12 mouse cellular contexts compared by ENCODE assay signal in genomic region chr1:47163808-47164410, GRCm38 (mm10).
DNase-seq lines count a peak whose midpoint lies in the region; ATAC-seq and TF ChIP-seq lines count a peak whose summit lies in the region.
"Had no signal": no experiment of that assay in that cellular context is flagged by ENCODE, and none has a peak within 500 bp of the region (broad histone marks: within the 10 kb centered on the region; RNA-seq: fewer than 3 reads in every experiment).

No protein-coding gene starts in this region.

- H3K36me3 ChIP-seq in forebrain, embryonic 11.5 days (ENCODE audit: control insufficient read depth, insufficient read depth, low read length) = no peaks in the 10 kb centered on the region
- H3K36me3 ChIP-seq in forebrain, embryonic 10.5 days (replicated peaks) = no peaks in the 10 kb centered on the region
- no peaks in the 10 kb centered on the region for H3K36me3 ChIP-seq in forebrain, embryonic 14.5 days (ENCODE audit: control insufficient read depth, insufficient read depth, low read length)
- H3K36me3 ChIP-seq in limb, embryonic 13.5 days = no peaks in the 10 kb centered on the region
- H3K36me3 ChIP-seq in neural tube, embryonic 15.5 days = no peaks in the 10 kb centered on the region
- no peaks in the 10 kb centered on the region for H3K36me3 ChIP-seq in heart, adult 2 months (ENCODE audit: control insufficient read depth, insufficient read depth, low read length)

- ATAC-seq in forebrain, embryonic 11.5 days (replicated peaks; ENCODE audit: low FRiP score) = peak; percentile 88
- ATAC-seq in forebrain, embryonic 14.5 days = peak; percentile 95
- ATAC-seq in limb, embryonic 13.5 days (ENCODE audit: low FRiP score, low read depth) = peak; percentile 84
- ATAC-seq in neural tube, embryonic 15.5 days (ENCODE audit: low FRiP score) = peak; percentile 87

- no peak overlapping the region for H3K4me2 ChIP-seq in forebrain, embryonic 11.5 days (ENCODE audit: low read depth, low read length, severe bottlenecking)
- no peak overlapping the region for H3K4me2 ChIP-seq in forebrain, embryonic 14.5 days (ENCODE audit: low read length)
- H3K4me2 ChIP-seq in limb, embryonic 13.5 days (replicated peaks) = no peak overlapping the region
- no peak overlapping the region for H3K4me2 ChIP-seq in neural tube, embryonic 15.5 days

- no peak for TF ChIP-seq CTCF in heart, adult 2 months (IDR thresholded peaks at IDR 0.05)

- 22% methylated on average over 1 of the region's 1 CpGs for WGBS in forebrain, embryonic 11.5 days
- WGBS in forebrain, embryonic 10.5 days = 16% methylated on average over 1 of the region's 1 CpGs
- 5% methylated on average over 1 of the region's 1 CpGs for WGBS in forebrain, embryonic 14.5 days
- 57% methylated on average over 1 of the region's 1 CpGs for WGBS in limb, embryonic 13.5 days
- 21% methylated on average over 1 of the region's 1 CpGs for WGBS in neural tube, embryonic 15.5 days
- WGBS in heart, adult 2 months = 82% methylated on average over 1 of the region's 1 CpGs

- no peaks in the 10 kb centered on the region for H3K79me2 ChIP-seq in heart, adult 2 months (replicated peaks; ENCODE audit: control insufficient read depth, insufficient read depth, low read length)

- intact Hi-C loops in heart, adult 2 months (cut with DNase I) = no loop called here

- no peak for TF ChIP-seq POLR2A in heart, adult 2 months (IDR thresholded peaks at IDR 0.05; ENCODE audit: insufficient read depth, low read depth, low read length)

- H3K9ac ChIP-seq in forebrain, embryonic 11.5 days (ENCODE audit: low read length) = no peak overlapping the region
- no peak overlapping the region for H3K9ac ChIP-seq in forebrain, embryonic 14.5 days (ENCODE audit: low read length)
- no peak overlapping the region for H3K9ac ChIP-seq in limb, embryonic 13.5 days
- H3K9ac ChIP-seq in neural tube, embryonic 15.5 days (replicated peaks) = no peak overlapping the region
- H3K9ac ChIP-seq in heart, adult 2 months (ENCODE audit: low read depth, low read length) = no peak overlapping the region

- H3K27ac ChIP-seq in forebrain, embryonic 11.5 days (ENCODE audit: low read depth, low read length) = no peak overlapping the region
- H3K27ac ChIP-seq in forebrain, embryonic 10.5 days = no peak overlapping the region
- H3K27ac ChIP-seq in forebrain, embryonic 14.5 days (ENCODE audit: low read depth, low read length) = no peak overlapping the region
- no peak overlapping the region for H3K27ac ChIP-seq in limb, embryonic 13.5 days
- H3K27ac ChIP-seq in neural tube, embryonic 15.5 days (replicated peaks) = no peak overlapping the region; the same call in 1 of the 2 replicates
- H3K27ac ChIP-seq in heart, adult 2 months = no peak overlapping the region

- DNase-seq in forebrain, embryonic 11.5 days (ENCODE audit: low spot score) = no peak
- DNase-seq in forebrain, embryonic 10.5 days (ENCODE audit: extremely low spot score, low spot score) = no peak
- DNase-seq in forebrain, embryonic 14.5 days (ENCODE audit: low spot score) = peak; percentile 86
- no peak for DNase-seq in frontal cortex, postnatal 14 days (ENCODE audit: low spot score in 2 of 2)
- DNase-seq in heart, adult 2 months = no peak
- DNase-seq in adrenal gland, adult 8-10 months = no peak
- DNase-seq: cerebellum, postnatal 36 days; heart, postnatal 10 days; kidney, adult 18-20 months; lung, adult 2 months had no signal

- H3K27me3 ChIP-seq in forebrain, embryonic 11.5 days (ENCODE audit: control insufficient read depth, insufficient read depth, low read length) = no peaks in the 10 kb centered on the region
- H3K27me3 ChIP-seq in forebrain, embryonic 10.5 days (ENCODE audit: poor library complexity, severe bottlenecking) = peaks cover 5% of the 10 kb centered on the region; the same call in 1 of the 2 replicates
- no peaks in the 10 kb centered on the region for H3K27me3 ChIP-seq in forebrain, embryonic 14.5 days (replicated peaks; ENCODE audit: control insufficient read depth, insufficient read depth, low read length)
- H3K27me3 ChIP-seq in limb, embryonic 13.5 days = no peaks in the 10 kb centered on the region
- no peaks in the 10 kb centered on the region for H3K27me3 ChIP-seq in neural tube, embryonic 15.5 days (replicated peaks)
- H3K27me3 ChIP-seq in heart, adult 2 months (ENCODE audit: control insufficient read depth, insufficient read depth, low read length) = no peaks in the 10 kb centered on the region

- no peaks in the 10 kb centered on the region for H3K9me3 ChIP-seq in forebrain, embryonic 11.5 days (ENCODE audit: control insufficient read depth, low read length)
- H3K9me3 ChIP-seq in forebrain, embryonic 10.5 days = peaks cover 9% of the 10 kb centered on the region; the same call in 1 of the 2 replicates
- no peaks in the 10 kb centered on the region for H3K9me3 ChIP-seq in forebrain, embryonic 14.5 days (replicated peaks; ENCODE audit: control insufficient read depth, low read length)
- no peaks in the 10 kb centered on the region for H3K9me3 ChIP-seq in limb, embryonic 13.5 days
- no peaks in the 10 kb centered on the region for H3K9me3 ChIP-seq in neural tube, embryonic 15.5 days (replicated peaks)

- no peak for TF ChIP-seq EP300 in heart, adult 2 months (IDR thresholded peaks at IDR 0.05; ENCODE audit: insufficient read depth, low read depth, low read length)

- H3K4me1 ChIP-seq in forebrain, embryonic 11.5 days (replicated peaks; ENCODE audit: control insufficient read depth, insufficient read depth, low read length) = 0 out of 2 replicates have a peak, but pooled peaks cover 2% of the 10 kb centered on the region
- H3K4me1 ChIP-seq in forebrain, embryonic 10.5 days = peaks cover 25% of the 10 kb centered on the region
- peaks cover 4% of the 10 kb centered on the region; the same call in 1 of the 2 replicates for H3K4me1 ChIP-seq in forebrain, embryonic 14.5 days (ENCODE audit: control insufficient read depth, insufficient read depth, low read length)
- peaks cover 14% of the 10 kb centered on the region; the same call in 1 of the 2 replicates for H3K4me1 ChIP-seq in limb, embryonic 13.5 days
- H3K4me1 ChIP-seq in neural tube, embryonic 15.5 days = peaks cover 9% of the 10 kb centered on the region; the same call in 1 of the 2 replicates
- H3K4me1 ChIP-seq in heart, adult 2 months (ENCODE audit: control insufficient read depth, insufficient read depth, low read length) = no peaks in the 10 kb centered on the region

- no peak overlapping the region for H3K4me3 ChIP-seq in forebrain, embryonic 11.5 days (ENCODE audit: low read depth, low read length)
- H3K4me3 ChIP-seq in forebrain, embryonic 10.5 days = no peak overlapping the region
- no peak overlapping the region for H3K4me3 ChIP-seq in forebrain, embryonic 14.5 days (ENCODE audit: low read depth, low read length)
- no peak overlapping the region for H3K4me3 ChIP-seq in limb, embryonic 13.5 days
- no peak overlapping the region for H3K4me3 ChIP-seq in neural tube, embryonic 15.5 days (replicated peaks)
- no peak overlapping the region for H3K4me3 ChIP-seq in heart, adult 2 months
